Mouse (Mus musculus) limb, embryonic 14.5 days (tissue): ENCODE measurements around the gene Prkca. TPM values are rescaled to one million over a fixed set of nuclear protein-coding genes. Genes with fewer than 3 reads are reported as not detected.

Experiments
- ATAC-seq: fragments of 200-750 bp; cut with Nextera tagmentation; 2 replicates; pipeline ENCODE4 v1.8.0; 2017; ENCODE audit warnings: low read depth, moderate number of reproducible peaks, moderate TSS enrichment; ENCODE audit not compliant: low FRiP score
- DNase-seq: peaks from one replicate; pipeline ENCODE4 v3.0.0-alpha.2; 2015; ENCODE audit warnings: low spot score
- H3K27ac ChIP-seq: fragments of 300-500 bp; sonication (generic); replicated peaks from 2 replicates; pipeline ENCODE4 v1.5.1; 2014; ENCODE audit warnings: low read depth, mild to moderate bottlenecking, low read length, moderate library complexity, mixed read lengths
- H3K27me3 ChIP-seq: fragments of 300-500 bp; sonication (generic); 2 replicates; pipeline ENCODE4 v1.6.1; 2014; ENCODE audit warnings: low read length, mixed read lengths; ENCODE audit not compliant: control insufficient read depth, insufficient read depth
- H3K36me3 ChIP-seq: fragments of 300-500 bp; sonication (generic); 2 replicates; pipeline ENCODE4 v1.6.1; 2014; ENCODE audit warnings: mild to moderate bottlenecking, low read length, moderate library complexity, mixed read lengths; ENCODE audit not compliant: control insufficient read depth, insufficient read depth
- H3K4me1 ChIP-seq: fragments of 300-500 bp; sonication (generic); 2 replicates; pipeline ENCODE4 v1.6.1; 2014; ENCODE audit warnings: antibody characterized with exemption, low read length, mixed read lengths; ENCODE audit not compliant: control insufficient read depth, insufficient read depth
- H3K4me2 ChIP-seq: fragments of 300-500 bp; sonication (generic); replicated peaks from 2 replicates; pipeline ENCODE4 v1.6.1; 2014; ENCODE audit warnings: low read depth, mild to moderate bottlenecking, low read length, moderate library complexity; ENCODE audit not compliant: severe bottlenecking
- H3K4me3 ChIP-seq: fragments of 300-500 bp; sonication (generic); replicated peaks from 2 replicates; pipeline ENCODE4 v1.5.1; 2014; ENCODE audit warnings: low read length
- H3K9ac ChIP-seq: fragments of 300-500 bp; sonication (generic); 2 replicates; pipeline ENCODE4 v1.6.1; 2014; ENCODE audit warnings: mild to moderate bottlenecking, low read depth, low read length, moderate library complexity; ENCODE audit not compliant: severe bottlenecking
- H3K9me3 ChIP-seq: fragments of 300-500 bp; sonication (generic); 2 replicates; pipeline ENCODE4 v1.6.1; 2016; ENCODE audit warnings: low read length; ENCODE audit not compliant: control insufficient read depth
- POLR2A ChIP-seq: fragments of 200-500 bp; IDR thresholded peaks from 2 replicates; pipeline ENCODE4 v1.8.0; 2012; ENCODE audit warnings: inconsistent platforms, mild to moderate bottlenecking, moderate library complexity, borderline replicate concordance; ENCODE audit not compliant: insufficient read depth, insufficient read length; ENCODE audit errors: extremely low read depth
- WGBS: fragments of 180-500 bp; shearing (Covaris S2); extraction: QIAGEN DNeasy Blood & Tissue Kit; methylation state at CpG from one replicate; pipeline ENCODE4 v1.1.7; 2014; 5-methylcytosine and 5-hydroxymethylcytosine counted together
- polyA plus RNA-seq, 2 experiments: library from polyadenylated mRNA; depleted of rRNA in 1 of 2; stranded (reverse) in 1 of 2; unstranded in 1 of 2; fragments of >200 nt; fragmentation: Nextera tagmentation in 1 of 2; extraction: Ambion mirVana in 1 of 2; gene quantifications; 2 replicates each; pipeline versions ENCODE4 v1.2.1 to v1.2.3; 2012 to 2014

The Prkca gene
- polyA plus RNA-seq, 2 experiments, result 9.0 to 16.3 TPM

DNA sequence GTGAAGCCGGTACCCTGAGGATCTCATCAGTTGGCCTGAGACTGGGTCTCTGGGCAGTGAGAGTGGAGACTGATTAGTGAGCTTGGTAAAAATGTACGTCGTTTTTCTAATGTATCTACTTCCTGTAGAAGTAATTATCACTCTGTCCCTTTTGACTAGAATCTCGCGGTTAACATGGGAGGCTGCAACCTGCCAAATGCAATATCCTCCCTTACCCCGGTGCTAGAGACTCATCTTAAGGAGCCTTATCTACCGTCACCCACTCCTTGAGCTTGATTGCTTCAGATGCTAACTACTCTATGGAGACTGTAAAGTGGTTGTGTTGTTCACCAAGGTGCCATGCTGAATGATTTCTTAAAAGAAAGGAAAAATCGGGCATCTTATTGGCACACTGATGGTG lies 1.9 kb downstream of the Prkca start:
- Histone ChIP-seq H3K27me3 (no peaks in the 10 kb centered on the region), H3K4me2 (peak overlapping the region; percentile 99), H3K9me3 (no peaks in the 10 kb centered on the region), H3K27ac (no peak overlapping the region), H3K9ac (no peak overlapping the region), H3K36me3 (no peaks in the 10 kb centered on the region), H3K4me1 (peaks cover 4% of the 10 kb centered on the region; the same call in 1 of the 2 replicates), H3K4me3 (peak overlapping the region; percentile 78)
- no peak for TF ChIP-seq POLR2A
- no peak for DNase-seq
- ATAC-seq, result no peak
- 40% methylated on average over 8 of the region's 8 CpGs for WGBS

DNA sequence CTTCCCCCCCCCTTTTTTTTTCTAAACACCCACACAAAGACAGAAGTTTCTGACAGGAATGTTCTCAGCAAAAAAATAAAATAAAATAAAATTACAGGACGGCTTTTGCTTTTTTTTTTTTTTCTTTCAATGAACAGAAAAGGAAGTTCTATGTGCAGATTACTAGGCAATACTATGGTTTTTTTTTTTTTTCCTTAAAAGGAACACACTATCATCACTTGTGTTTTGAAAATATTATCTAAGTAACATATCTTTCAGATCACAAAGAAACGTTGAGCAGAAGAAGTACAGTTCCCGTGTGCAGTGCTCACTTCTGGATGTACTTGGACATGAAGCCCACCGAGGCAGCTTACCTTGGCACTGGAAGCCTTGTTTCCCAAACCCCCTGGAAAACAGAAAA lies 3.4 kb downstream of the Prkca start:
- no peak overlapping the region for H3K4me3 ChIP-seq
- no peak overlapping the region for H3K4me2 ChIP-seq
- no peak overlapping the region for H3K9ac ChIP-seq
- TF ChIP-seq POLR2A, result no peak
- ATAC-seq, result no peak
- H3K4me1 ChIP-seq, result peaks cover 11% of the 10 kb centered on the region; the same call in 1 of the 2 replicates
- H3K36me3 ChIP-seq, result no peaks in the 10 kb centered on the region
- no peak overlapping the region for H3K27ac ChIP-seq
- DNase-seq, result no peak
- no peaks in the 10 kb centered on the region for H3K27me3 ChIP-seq
- H3K9me3 ChIP-seq, result no peaks in the 10 kb centered on the region
- 87% methylated on average over 4 of the region's 4 CpGs for WGBS

DNA sequence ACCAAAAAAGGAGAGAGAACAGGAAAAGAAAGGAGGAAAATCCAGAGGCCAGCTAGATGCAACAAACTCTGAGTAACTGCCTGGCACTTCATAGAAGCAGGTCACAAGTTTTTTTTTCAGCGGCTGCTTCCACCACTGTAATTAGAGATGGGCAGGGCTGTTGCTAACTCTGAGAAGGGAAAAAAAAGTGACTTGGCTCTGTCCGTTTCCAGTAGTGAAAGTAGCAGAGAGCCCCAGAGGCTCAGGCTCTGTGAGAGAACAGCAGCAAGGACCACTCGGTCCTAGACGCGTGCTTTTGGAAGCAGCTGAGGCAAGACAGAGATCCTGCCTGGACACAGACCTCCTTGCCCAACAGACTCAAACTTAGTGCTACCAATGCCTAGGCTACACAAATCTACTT lies 7.3 kb downstream of the Prkca start:
- no peak for TF ChIP-seq POLR2A
- ATAC-seq (no peak), DNase-seq (peak; percentile 62)
- H3K4me1 ChIP-seq, result 0 out of 2 replicates have a peak, but pooled peaks cover 16% of the 10 kb centered on the region
- no peaks in the 10 kb centered on the region for H3K27me3 ChIP-seq
- no peaks in the 10 kb centered on the region for H3K36me3 ChIP-seq
- no peak overlapping the region for H3K27ac ChIP-seq
- H3K9me3 ChIP-seq, result no peaks in the 10 kb centered on the region
- no peak overlapping the region for H3K9ac ChIP-seq
- WGBS, result 16% methylated on average over 5 of the region's 5 CpGs
- no peak overlapping the region for H3K4me3 ChIP-seq
- no peak overlapping the region for H3K4me2 ChIP-seq

DNA sequence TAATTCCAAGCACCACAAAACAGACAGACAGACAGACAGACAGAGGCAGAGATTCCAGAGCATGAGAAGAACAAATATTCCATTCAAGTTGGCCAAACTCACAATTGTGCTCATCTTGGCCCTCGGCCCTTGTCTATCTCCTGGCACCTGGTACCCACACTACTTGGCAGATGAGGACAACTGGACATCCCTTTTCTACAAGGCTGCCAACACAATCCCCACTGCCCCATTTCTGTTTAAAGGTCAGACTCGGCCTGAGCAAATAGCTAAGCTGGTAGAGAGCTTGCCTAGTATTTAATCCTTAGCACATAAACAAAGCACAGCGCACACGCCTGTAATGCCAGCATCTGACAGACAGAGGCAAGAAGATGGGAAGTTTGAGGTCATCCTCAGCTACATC lies 8.2 kb downstream of the Prkca start:
- WGBS, result 91% methylated on average over 4 of the region's 4 CpGs
- Histone ChIP-seq H3K4me3 (no peak overlapping the region), H3K4me2 (no peak overlapping the region), H3K9ac (no peak overlapping the region), H3K4me1 (0 out of 2 replicates have a peak, but pooled peaks cover 16% of the 10 kb centered on the region), H3K9me3 (no peaks in the 10 kb centered on the region), H3K27me3 (no peaks in the 10 kb centered on the region), H3K27ac (no peak overlapping the region), H3K36me3 (no peaks in the 10 kb centered on the region)
- TF ChIP-seq POLR2A, result no peak
- no peak for ATAC-seq
- no peak for DNase-seq

DNA sequence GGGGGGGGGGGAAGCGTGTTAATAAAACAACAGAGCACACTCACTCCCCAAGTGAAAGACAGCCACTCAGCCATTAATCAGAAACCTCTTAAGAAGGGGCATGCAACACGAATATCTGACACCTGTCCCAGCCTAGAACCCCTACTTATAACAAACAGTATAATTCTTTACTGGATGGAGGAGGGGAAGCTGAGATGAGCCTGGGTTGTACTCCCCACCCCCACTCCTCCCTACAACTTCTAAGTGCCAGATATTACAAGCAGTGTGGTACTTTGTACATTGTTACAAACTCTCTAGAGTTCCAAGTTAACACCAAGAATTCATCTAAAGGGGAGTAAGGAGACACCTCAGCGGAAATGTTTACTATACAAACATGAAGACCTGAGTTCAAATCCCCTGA lies 9.1 kb downstream of the Prkca start:
- 62% methylated on average over 2 of the region's 3 CpGs for WGBS
- ATAC-seq (no peak), DNase-seq (no peak)
- H3K9ac ChIP-seq, result no peak overlapping the region
- H3K4me1 ChIP-seq, result 0 out of 2 replicates have a peak, but pooled peaks cover 16% of the 10 kb centered on the region
- no peak overlapping the region for H3K27ac ChIP-seq
- H3K4me3 ChIP-seq, result no peak overlapping the region
- no peak overlapping the region for H3K4me2 ChIP-seq
- TF ChIP-seq POLR2A, result no peak
- no peaks in the 10 kb centered on the region for H3K9me3 ChIP-seq
- no peaks in the 10 kb centered on the region for H3K27me3 ChIP-seq
- H3K36me3 ChIP-seq, result no peaks in the 10 kb centered on the region
